Mouse (Mus musculus) embryonic facial prominence, embryonic 12.5 days (tissue): ENCODE measurements around the gene Nln. TPM values are rescaled to one million over a fixed set of nuclear protein-coding genes. Genes with fewer than 3 reads are reported as not detected.

Experiments used
- ATAC-seq: fragments of 200-750 bp; cut with Nextera tagmentation; 2 replicates; pipeline ENCODE4 v1.8.0; 2017; ENCODE audit not compliant: insufficient number of reproducible peaks, insufficient read depth, low FRiP score, low TSS enrichment
- H3K27ac ChIP-seq: fragments of 300-500 bp; sonication (generic); 2 replicates; pipeline ENCODE4 v1.5.1; 2016; ENCODE audit warnings: mild to moderate bottlenecking
- H3K27me3 ChIP-seq: fragments of 300-500 bp; sonication (generic); 2 replicates; pipeline ENCODE4 v1.6.1; 2016; ENCODE audit warnings: mild to moderate bottlenecking, moderate library complexity
- H3K36me3 ChIP-seq: fragments of 300-500 bp; sonication (generic); 2 replicates; pipeline ENCODE4 v1.6.1; 2016; ENCODE audit warnings: mild to moderate bottlenecking
- H3K4me1 ChIP-seq: fragments of 300-500 bp; sonication (generic); 2 replicates; pipeline ENCODE4 v1.6.1; 2016
- H3K4me2 ChIP-seq: fragments of 300-500 bp; sonication (generic); replicated peaks from 2 replicates; pipeline ENCODE4 v1.6.1; 2016; ENCODE audit warnings: mild to moderate bottlenecking, moderate library complexity
- H3K4me3 ChIP-seq: fragments of 300-500 bp; sonication (generic); 2 replicates; pipeline ENCODE4 v1.5.1; 2016; ENCODE audit warnings: mild to moderate bottlenecking
- H3K9ac ChIP-seq: fragments of 300-500 bp; sonication (generic); 2 replicates; pipeline ENCODE4 v1.6.1; 2016; ENCODE audit warnings: mild to moderate bottlenecking, moderate library complexity
- H3K9me3 ChIP-seq: fragments of 300-500 bp; sonication (generic); 2 replicates; pipeline ENCODE4 v1.6.1; 2016; ENCODE audit warnings: mild to moderate bottlenecking, moderate library complexity
- WGBS: fragments of 180-500 bp; shearing (Covaris S2); methylation state at CpG from one replicate; pipeline ENCODE4 v1.1.7; 2016; 5-methylcytosine and 5-hydroxymethylcytosine counted together
- polyA plus RNA-seq: library from polyadenylated mRNA; unstranded; fragments of >200 nt; fragmentation: Nextera tagmentation; extraction: Ambion mirVana; gene quantifications from 2 replicates; pipeline ENCODE4 v1.2.1, GENCODE M21; 2016

Nln gene
- polyA plus RNA-seq, 1 experiment from 2014 or later = 18.6 TPM

GRCm38 (mm10) chr13:104011289-104011688 lies 98.1 kb downstream of the Nln start:
- no peaks in the 10 kb centered on the region for H3K27me3 ChIP-seq
- no peak overlapping the region for H3K9ac ChIP-seq
- ATAC-seq = no peak
- WGBS = 91% methylated on average over 5 of the region's 5 CpGs
- no peak overlapping the region for H3K27ac ChIP-seq
- no peak overlapping the region for H3K4me2 ChIP-seq
- H3K4me1 ChIP-seq = no peaks in the 10 kb centered on the region
- H3K36me3 ChIP-seq = no peaks in the 10 kb centered on the region
- no peaks in the 10 kb centered on the region for H3K9me3 ChIP-seq
- no peak overlapping the region for H3K4me3 ChIP-seq

DNA sequence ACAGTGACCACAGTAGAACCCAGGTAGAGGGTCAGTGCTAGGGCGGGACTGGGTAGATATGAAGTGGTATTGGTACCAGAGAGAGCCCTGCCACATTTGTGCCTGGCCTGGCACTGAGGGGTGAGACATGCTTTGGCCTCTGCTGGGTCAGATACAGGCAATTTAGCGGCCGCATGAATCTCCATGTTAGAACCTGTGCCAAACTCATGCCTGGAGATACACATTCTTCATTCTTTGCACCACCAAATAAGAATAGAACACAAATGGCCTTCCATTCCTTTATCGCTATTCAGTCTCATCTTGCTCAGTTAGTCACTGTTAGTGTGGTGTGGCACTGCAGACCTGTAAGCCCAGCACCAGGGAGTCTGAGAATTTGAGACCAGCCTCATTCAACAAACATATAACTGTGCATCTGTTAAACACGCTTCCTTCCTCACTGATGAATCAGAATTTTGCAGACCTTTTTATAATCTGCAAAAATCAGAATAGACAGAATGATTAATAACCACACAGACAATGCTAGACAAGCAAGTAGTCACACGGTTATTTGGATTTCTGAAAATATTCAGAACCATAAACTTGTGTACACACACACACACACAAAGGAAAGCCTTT lies 104.1 kb downstream of the Nln start:
- H3K36me3 ChIP-seq = no peaks in the 10 kb centered on the region
- no peak overlapping the region for H3K27ac ChIP-seq
- H3K27me3 ChIP-seq = no peaks in the 10 kb centered on the region
- H3K4me1 ChIP-seq = no peaks in the 10 kb centered on the region
- H3K9ac ChIP-seq = no peak overlapping the region
- no peak overlapping the region for H3K4me3 ChIP-seq
- no peaks in the 10 kb centered on the region for H3K9me3 ChIP-seq
- ATAC-seq = no peak
- 89% methylated on average over 6 of the region's 6 CpGs for WGBS
- H3K4me2 ChIP-seq = no peak overlapping the region

GRCm38 (mm10) chr13:103994085-103994455 lies 115.3 kb downstream of the Nln start:
- 74% methylated on average over 5 of the region's 5 CpGs for WGBS
- Histone ChIP-seq H3K27me3 (no peaks in the 10 kb centered on the region), H3K27ac (no peak overlapping the region), H3K9me3 (peaks cover 4% of the 10 kb centered on the region; the same call in 1 of the 2 replicates), H3K4me1 (no peaks in the 10 kb centered on the region), H3K9ac (no peak overlapping the region), H3K4me2 (no peak overlapping the region), H3K4me3 (no peak overlapping the region), H3K36me3 (no peaks in the 10 kb centered on the region)
- no peak for ATAC-seq

DNA sequence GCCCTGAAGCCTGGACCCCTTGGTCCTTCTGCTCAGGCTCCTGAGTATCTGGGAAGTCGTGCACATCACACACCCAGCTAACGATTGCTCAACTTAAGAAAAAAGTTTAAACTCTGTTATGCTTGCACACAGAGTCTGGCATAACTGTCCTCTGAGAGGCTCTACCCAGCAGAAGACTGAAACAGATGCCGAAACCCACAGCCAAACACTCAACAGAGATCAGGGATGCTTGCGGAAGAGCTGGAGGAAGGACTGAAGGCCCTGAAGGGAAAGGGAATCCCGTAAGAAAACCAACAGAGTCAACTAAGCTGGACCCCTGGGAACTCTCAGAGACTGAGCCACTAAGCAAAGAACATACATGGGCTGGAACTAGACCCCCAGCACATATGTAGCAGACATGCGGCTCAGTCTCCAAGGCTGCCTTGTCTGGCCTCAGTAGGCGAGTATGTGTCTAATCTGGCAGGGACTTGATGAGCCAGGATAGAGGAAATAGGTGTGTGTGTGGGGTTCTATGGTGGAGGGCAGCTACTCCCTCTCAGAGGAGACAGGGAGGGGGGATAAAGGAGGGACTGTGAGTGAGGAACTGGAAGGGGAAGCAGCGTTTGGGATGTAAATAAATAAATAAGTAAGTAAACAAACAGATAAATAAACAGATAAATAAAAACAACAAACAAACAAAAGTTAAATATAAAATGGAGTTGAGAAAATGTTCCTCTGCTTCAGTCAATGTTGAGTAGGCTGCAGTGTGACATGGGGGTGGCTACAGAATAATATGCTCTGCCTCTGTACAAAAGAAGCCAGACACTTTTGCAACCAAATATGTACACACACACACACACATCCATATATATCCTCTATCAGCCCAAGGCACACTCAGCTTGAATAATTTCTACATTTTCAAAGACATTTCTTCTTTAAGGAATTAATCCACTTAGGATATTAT lies 116.0 kb downstream of the Nln start:
- no peaks in the 10 kb centered on the region for H3K36me3 ChIP-seq
- H3K4me2 ChIP-seq = no peak overlapping the region
- no peak overlapping the region for H3K4me3 ChIP-seq
- H3K9me3 ChIP-seq = peaks cover 5% of the 10 kb centered on the region; the same call in 1 of the 2 replicates
- H3K9ac ChIP-seq = no peak overlapping the region
- H3K27me3 ChIP-seq = no peaks in the 10 kb centered on the region
- WGBS = 74% methylated on average over 8 of the region's 8 CpGs
- no peak for ATAC-seq
- 0 out of 2 replicates have a peak overlapping the region, but pooled peaks have one; percentile 17 for H3K27ac ChIP-seq
- H3K4me1 ChIP-seq = no peaks in the 10 kb centered on the region

DNA sequence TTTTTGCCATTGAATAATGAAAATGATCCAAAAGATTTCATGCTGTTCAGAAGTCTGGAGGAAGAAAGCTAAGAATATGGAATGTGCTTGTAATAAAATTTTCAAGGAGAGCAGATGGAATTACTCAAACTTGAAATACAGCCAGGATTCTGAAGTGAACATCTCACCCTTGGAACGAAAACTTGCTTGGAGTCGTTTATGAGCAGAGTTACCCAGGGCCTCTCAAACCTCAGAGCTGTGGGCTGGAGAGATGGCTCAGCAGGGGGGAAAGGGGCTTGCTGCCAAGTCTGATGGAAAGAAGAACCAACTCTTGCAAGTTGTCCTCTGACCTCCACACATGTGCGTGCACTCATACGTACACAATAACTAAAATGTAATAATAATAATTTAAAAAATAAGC lies 122.8 kb downstream of the Nln start:
- WGBS = 45% methylated on average over 4 of the region's 4 CpGs
- Histone ChIP-seq H3K4me3 (no peak overlapping the region), H3K4me2 (no peak overlapping the region), H3K4me1 (peaks cover 7% of the 10 kb centered on the region), H3K27me3 (no peaks in the 10 kb centered on the region), H3K9ac (no peak overlapping the region), H3K27ac (peak overlapping the region; percentile 88), H3K9me3 (peaks cover 5% of the 10 kb centered on the region; the same call in 1 of the 2 replicates), H3K36me3 (no peaks in the 10 kb centered on the region)
- ATAC-seq = peak; percentile 72; the same call in 1 of the 2 replicates

DNA sequence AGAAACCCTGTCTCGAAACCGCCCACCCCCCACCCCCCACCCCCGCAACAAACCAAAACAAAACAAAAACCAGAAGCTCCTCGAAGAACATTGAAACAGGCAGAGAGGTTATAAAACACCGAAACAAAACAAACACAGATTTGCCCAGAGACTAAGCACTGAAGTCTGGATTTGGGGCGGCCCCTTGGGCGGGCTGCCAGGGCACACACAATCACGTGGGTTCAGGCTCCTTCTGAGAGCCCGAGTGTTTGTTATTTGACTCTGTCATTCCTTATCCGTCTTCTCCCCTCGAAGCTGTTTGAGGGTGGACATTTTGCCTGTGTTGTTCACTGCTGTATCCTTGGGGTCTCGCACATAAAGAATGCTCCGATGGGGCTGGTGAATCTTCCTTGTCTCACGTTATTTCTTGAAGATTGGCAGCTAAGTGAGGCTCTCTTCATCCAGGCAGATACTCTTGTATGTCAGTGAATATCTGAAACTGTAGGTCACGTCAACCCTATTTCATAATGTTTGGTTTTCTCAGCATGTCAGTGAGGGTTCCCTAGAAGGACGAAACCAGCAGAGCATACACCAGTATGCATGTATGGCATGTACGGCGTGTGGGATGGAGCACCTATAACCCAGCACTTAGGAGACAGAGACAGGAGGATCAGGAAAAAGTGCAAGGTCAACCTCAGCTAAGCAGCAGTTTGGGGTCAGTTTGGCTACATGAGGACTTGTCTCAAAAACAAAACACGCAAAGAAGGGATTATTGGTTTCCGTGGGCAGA lies 123.7 kb downstream of the Nln start:
- Histone ChIP-seq H3K9me3 (peaks cover 5% of the 10 kb centered on the region; the same call in 1 of the 2 replicates), H3K27ac (peak overlapping the region; percentile 88), H3K9ac (no peak overlapping the region), H3K4me3 (no peak overlapping the region), H3K4me1 (peaks cover 7% of the 10 kb centered on the region), H3K36me3 (no peaks in the 10 kb centered on the region), H3K4me2 (0 out of 2 replicates have a peak overlapping the region, but pooled peaks have one; percentile 5), H3K27me3 (no peaks in the 10 kb centered on the region)
- ATAC-seq = no peak
- WGBS = 62% methylated on average over 20 of the region's 20 CpGs

GRCm38 (mm10) chr13:103982376-103982775 lies 127.0 kb downstream of the Nln start:
- Histone ChIP-seq H3K9ac (no peak overlapping the region), H3K4me3 (no peak overlapping the region), H3K4me1 (peaks cover 12% of the 10 kb centered on the region), H3K9me3 (no peaks in the 10 kb centered on the region), H3K4me2 (no peak overlapping the region), H3K27ac (no peak overlapping the region), H3K27me3 (no peaks in the 10 kb centered on the region), H3K36me3 (no peaks in the 10 kb centered on the region)
- 96% methylated on average over 3 of the region's 3 CpGs for WGBS
- no peak for ATAC-seq

DNA sequence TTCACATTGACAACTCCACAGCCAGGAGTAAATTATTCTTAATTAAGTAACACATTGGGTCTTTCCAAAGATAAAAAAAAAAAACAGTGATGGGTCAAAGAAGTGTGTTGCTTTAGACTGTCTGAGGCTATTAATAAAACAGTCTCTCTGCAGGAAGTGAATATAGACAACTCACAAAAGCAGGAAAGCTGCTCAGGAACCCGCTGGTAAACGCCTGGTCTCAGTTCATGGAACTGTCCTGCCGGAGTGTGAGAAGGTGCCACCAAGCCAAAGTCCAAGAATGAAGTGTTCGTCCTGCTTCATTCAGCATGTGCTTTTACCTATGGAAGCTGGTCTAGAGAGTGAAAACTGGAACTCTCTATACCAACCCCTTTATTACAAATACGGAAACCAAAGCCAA lies 129.0 kb downstream of the Nln start:
- WGBS = 90% methylated on average over 5 of the region's 5 CpGs
- H3K27ac ChIP-seq = no peak overlapping the region

DNA sequence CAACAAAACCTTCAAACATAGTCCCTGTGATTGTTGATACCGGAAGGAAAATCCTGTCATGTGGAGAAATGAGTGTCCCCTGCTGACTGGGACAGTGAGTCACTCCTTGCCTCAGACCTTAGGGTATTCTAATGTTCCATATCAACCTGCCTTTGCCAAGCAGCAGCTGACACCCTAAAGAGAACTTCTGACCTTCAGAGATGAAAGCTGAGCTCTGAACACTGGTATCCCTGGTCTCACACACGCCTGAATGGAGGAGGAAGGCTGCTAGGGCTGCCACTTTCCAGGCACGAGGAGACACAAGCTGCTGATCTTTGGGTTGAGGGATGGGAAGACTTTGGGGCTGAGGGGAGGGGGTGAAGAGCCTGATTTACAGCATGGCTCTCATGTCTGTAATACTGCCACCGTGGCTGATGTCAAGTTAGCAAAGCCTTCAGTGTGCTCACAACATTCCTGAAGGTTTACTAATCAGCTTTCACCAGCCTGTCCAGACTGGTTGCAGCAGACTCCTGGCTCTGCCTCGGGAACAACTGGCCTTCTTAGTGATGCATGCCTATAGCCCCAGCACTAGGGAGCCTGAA lies 131.0 kb downstream of the Nln start:
- Histone ChIP-seq H3K4me2 (no peak overlapping the region), H3K27me3 (no peaks in the 10 kb centered on the region), H3K27ac (peak overlapping the region; percentile 42; the same call in 1 of the 2 replicates), H3K9ac (no peak overlapping the region), H3K9me3 (no peaks in the 10 kb centered on the region), H3K36me3 (no peaks in the 10 kb centered on the region), H3K4me1 (peaks cover 5% of the 10 kb centered on the region; the same call in 1 of the 2 replicates), H3K4me3 (no peak overlapping the region)
- WGBS = 51% methylated on average over 5 of the region's 5 CpGs
- ATAC-seq = no peak

More for the DNA sequence above, 129.0 kb downstream of the Nln start:
- ATAC-seq = no peak
- Histone ChIP-seq H3K27me3 (no peaks in the 10 kb centered on the region), H3K9ac (no peak overlapping the region), H3K36me3 (no peaks in the 10 kb centered on the region), H3K4me2 (no peak overlapping the region), H3K4me3 (no peak overlapping the region), H3K4me1 (peaks cover 5% of the 10 kb centered on the region; the same call in 1 of the 2 replicates), H3K9me3 (no peaks in the 10 kb centered on the region)

- WGBS = 61% methylated on average over 6 of the region's 6 CpGs
- ATAC-seq = no peak
- H3K27ac ChIP-seq = peak overlapping the region; percentile 42; the same call in 1 of the 2 replicates
Observed at GRCm38 (mm10) chr13:103977844-103978243, 131.6 kb downstream of the Nln start.

DNA sequence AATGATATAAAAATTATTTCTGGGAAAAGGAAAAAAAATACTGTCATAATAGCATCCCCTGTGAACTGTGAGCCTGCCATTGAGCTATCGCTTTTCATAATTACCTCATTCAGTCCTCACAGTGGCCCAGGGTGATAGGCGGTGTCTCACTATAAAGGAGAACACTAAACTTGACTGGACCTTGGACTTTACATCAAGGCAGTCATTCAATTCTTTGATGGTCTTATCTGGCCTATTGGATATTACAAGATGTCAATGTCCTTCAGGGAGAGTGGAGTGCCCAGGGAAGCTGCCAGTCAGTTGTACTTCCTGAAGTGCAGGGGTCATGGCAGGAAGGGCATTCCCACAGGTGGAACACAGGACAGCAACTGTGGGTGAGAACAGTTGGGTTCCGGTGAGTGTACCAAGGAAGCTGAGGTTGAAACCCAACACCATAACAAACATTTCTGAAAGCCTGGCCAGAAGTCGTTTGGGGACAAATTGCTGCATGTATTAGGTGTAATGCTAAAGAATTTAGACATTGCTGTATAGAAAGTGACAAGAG lies 133.2 kb downstream of the Nln start:
- no peak for ATAC-seq
- H3K9ac ChIP-seq = no peak overlapping the region
- H3K27me3 ChIP-seq = no peaks in the 10 kb centered on the region
- H3K4me1 ChIP-seq = peaks cover 8% of the 10 kb centered on the region; the same call in 1 of the 2 replicates
- H3K27ac ChIP-seq = no peak overlapping the region
- no peak overlapping the region for H3K4me2 ChIP-seq
- H3K9me3 ChIP-seq = no peaks in the 10 kb centered on the region
- no peak overlapping the region for H3K4me3 ChIP-seq
- WGBS = 66% methylated on average over 4 of the region's 4 CpGs
- H3K36me3 ChIP-seq = no peaks in the 10 kb centered on the region

More at GRCm38 (mm10) chr13:103977844-103978243, 131.6 kb downstream of the Nln start:
- Histone ChIP-seq H3K4me1 (peaks cover 6% of the 10 kb centered on the region; the same call in 1 of the 2 replicates), H3K9ac (no peak overlapping the region), H3K27me3 (no peaks in the 10 kb centered on the region), H3K4me2 (no peak overlapping the region), H3K9me3 (no peaks in the 10 kb centered on the region), H3K4me3 (no peak overlapping the region), H3K36me3 (no peaks in the 10 kb centered on the region)
